Mouse (Mus musculus) small intestine, adult 10 weeks (tissue): Measurements from ENCODE around the gene Gm14410. TPM values are rescaled to one million over a fixed set of nuclear protein-coding genes. Genes with fewer than 3 reads are reported as not detected.

Source experiments
- polyA plus RNA-seq: library from polyadenylated mRNA; stranded (reverse); fragments of 350-450 nt; fragmentation: Illumina TruSeq; extraction: RNeasy Lipid Tissue Mini Kit (QIAGEN cat#74804); gene quantifications from one replicate; pipeline ENCODE4 v1.2.3, GENCODE M21; 2014; ENCODE audit warnings: low replicate concordance

The Gm14410 gene
- 45.6 TPM for polyA plus RNA-seq

GRCm38 (mm10) chr2:177206341-177206740 is at the start of gene Gm14410:
Gene Gm14410 (minus strand): TSS chr2:177206421.

Other genes starting within 250 kb of the Gm14410 start
- 10.7 TPM for gene Gm14419, start 205.5 kb downstream of the Gm14410 start, polyA plus RNA-seq
- 0.67 TPM for gene Gm14401, start 132.1 kb downstream of the Gm14410 start, polyA plus RNA-seq
- not detected for gene Gm14409, start 60.6 kb upstream of the Gm14410 start, polyA plus RNA-seq
- gene Gm14412, start 117.9 kb upstream of the Gm14410 start, polyA plus RNA-seq = 0.97 TPM
- 9.4 TPM for gene Gm14418, start 191.9 kb upstream of the Gm14410 start, polyA plus RNA-seq